Mouse (Mus musculus) limb, embryonic 11.5 days (tissue): ENCODE data around the gene Ptgdr2. TPM values are rescaled to one million over a fixed set of nuclear protein-coding genes. Genes with fewer than 3 reads are reported as not detected.

Source experiments
- ATAC-seq: fragments of 200-750 bp; cut with Nextera tagmentation; 2 replicates; pipeline ENCODE4 v1.8.0; 2017; ENCODE audit warnings: low read depth; ENCODE audit not compliant: insufficient number of reproducible peaks, low FRiP score, low TSS enrichment
- DNase-seq: peaks from one replicate; pipeline ENCODE4 v3.0.0-alpha.2; 2015; ENCODE audit warnings: low spot score
- H3K27ac ChIP-seq: fragments of 300-500 bp; sonication (generic); replicated peaks from 2 replicates; pipeline ENCODE4 v1.5.1; 2014; ENCODE audit warnings: low read depth, mild to moderate bottlenecking, low read length
- H3K27me3 ChIP-seq: fragments of 300-500 bp; sonication (generic); 2 replicates; pipeline ENCODE4 v1.6.1; 2014; ENCODE audit warnings: mild to moderate bottlenecking, low read length, mixed read lengths; ENCODE audit not compliant: control insufficient read depth, insufficient read depth
- H3K36me3 ChIP-seq: fragments of 300-500 bp; sonication (generic); 2 replicates; pipeline ENCODE4 v1.6.1; 2014; ENCODE audit warnings: mild to moderate bottlenecking, low read length, moderate library complexity, mixed read lengths; ENCODE audit not compliant: control insufficient read depth, insufficient read depth
- H3K4me1 ChIP-seq: fragments of 300-500 bp; sonication (generic); 2 replicates; pipeline ENCODE4 v1.6.1; 2014; ENCODE audit warnings: low read length, mixed read lengths; ENCODE audit not compliant: control insufficient read depth, insufficient read depth
- H3K4me2 ChIP-seq: fragments of 300-500 bp; sonication (generic); 2 replicates; pipeline ENCODE4 v1.6.1; 2014; ENCODE audit warnings: low read depth, mild to moderate bottlenecking, moderate library complexity; ENCODE audit not compliant: severe bottlenecking
- H3K4me3 ChIP-seq: fragments of 300-500 bp; sonication (generic); 2 replicates; pipeline ENCODE4 v1.5.1; 2014; ENCODE audit warnings: low read depth, low read length
- H3K9ac ChIP-seq: fragments of 300-500 bp; sonication (generic); 2 replicates; pipeline ENCODE4 v1.6.1; 2014; ENCODE audit warnings: mild to moderate bottlenecking, low read length
- H3K9me3 ChIP-seq: fragments of 300-500 bp; sonication (generic); 2 replicates; pipeline ENCODE4 v1.6.1; 2016; ENCODE audit warnings: low read length; ENCODE audit not compliant: control insufficient read depth
- WGBS: fragments of 180-500 bp; shearing (Covaris S2); extraction: QIAGEN DNeasy Blood & Tissue Kit; methylation state at CpG from one replicate; pipeline ENCODE4 v1.1.7; 2014; 5-methylcytosine and 5-hydroxymethylcytosine counted together
- polyA plus RNA-seq: library from polyadenylated mRNA; unstranded; fragments of >200 nt; fragmentation: Nextera tagmentation; extraction: Ambion mirVana; gene quantifications from 2 replicates; pipeline ENCODE4 v1.2.1, GENCODE M21; 2014

The Ptgdr2 gene
- polyA plus RNA-seq, 1 experiment from 2014 or later, result not detected

DNA sequence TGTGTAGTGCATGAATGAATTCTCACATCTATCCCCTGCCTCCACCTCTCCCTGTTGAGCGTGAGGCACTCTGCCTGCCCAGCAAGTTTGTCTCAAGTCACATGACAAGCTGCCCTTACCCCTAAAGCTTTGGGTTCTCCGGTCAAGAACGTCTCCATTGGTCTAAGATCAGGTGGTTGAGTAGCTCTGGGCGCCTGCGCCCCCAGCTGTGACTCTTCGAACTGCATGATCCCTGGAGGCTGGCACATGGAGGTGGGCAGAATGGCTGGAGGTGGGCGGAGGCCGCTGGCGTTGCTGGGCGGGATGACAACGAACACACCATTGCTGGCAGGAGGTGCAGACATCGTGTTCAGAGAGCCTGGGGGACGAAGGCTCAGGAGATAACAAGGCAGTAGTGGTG lies 47.6 kb downstream of the Ptgdr2 start:
- H3K9me3 ChIP-seq, result no peaks in the 10 kb centered on the region
- DNase-seq (no peak), ATAC-seq (no peak)
- no peak overlapping the region for H3K4me3 ChIP-seq
- H3K36me3 ChIP-seq, result no peaks in the 10 kb centered on the region
- H3K4me1 ChIP-seq, result no peaks in the 10 kb centered on the region
- 78% methylated on average over 13 of the region's 13 CpGs for WGBS
- H3K27ac ChIP-seq, result no peak overlapping the region
- no peak overlapping the region for H3K9ac ChIP-seq
- H3K4me2 ChIP-seq, result no peak overlapping the region
- no peaks in the 10 kb centered on the region for H3K27me3 ChIP-seq

- no peaks in the 10 kb centered on the region for H3K27me3 ChIP-seq
- H3K4me1 ChIP-seq, result no peaks in the 10 kb centered on the region
- no peak overlapping the region for H3K9ac ChIP-seq
- no peak overlapping the region for H3K4me3 ChIP-seq
- no peaks in the 10 kb centered on the region for H3K9me3 ChIP-seq
- ATAC-seq (no peak), DNase-seq (no peak)
- 91% methylated on average over 4 of the region's 4 CpGs for WGBS
- no peak overlapping the region for H3K4me2 ChIP-seq
- no peak overlapping the region for H3K27ac ChIP-seq
- H3K36me3 ChIP-seq, result no peaks in the 10 kb centered on the region
Measured at GRCm38 (mm10) chr19:10985889-10986288, 48.9 kb downstream of the Ptgdr2 start.

DNA sequence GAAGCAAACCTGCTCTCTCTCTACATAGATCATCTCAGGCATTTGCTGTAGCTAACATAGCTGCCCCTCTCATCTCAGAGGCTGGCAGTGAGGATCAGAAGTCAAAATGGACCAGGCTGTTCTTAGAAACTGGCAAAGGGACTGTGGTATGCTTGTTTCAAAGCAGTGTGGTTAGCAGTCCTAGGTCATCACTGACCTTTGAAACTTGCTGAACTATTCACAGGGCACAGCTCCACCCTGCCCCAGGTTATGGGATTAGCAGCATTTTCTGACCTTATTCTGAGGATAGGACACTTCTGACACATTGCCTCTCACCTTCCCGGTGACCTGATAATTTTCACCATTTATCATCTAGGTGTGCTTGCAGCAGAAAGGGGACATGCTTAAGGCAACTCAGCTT lies 51.6 kb downstream of the Ptgdr2 start:
- no peak for DNase-seq
- no peaks in the 10 kb centered on the region for H3K36me3 ChIP-seq
- H3K9ac ChIP-seq, result no peak overlapping the region
- no peaks in the 10 kb centered on the region for H3K4me1 ChIP-seq
- no peak overlapping the region for H3K4me2 ChIP-seq
- WGBS, result 81% methylated on average over 1 of the region's 1 CpGs
- H3K27ac ChIP-seq, result no peak overlapping the region
- no peak overlapping the region for H3K4me3 ChIP-seq
- H3K27me3 ChIP-seq, result no peaks in the 10 kb centered on the region
- no peaks in the 10 kb centered on the region for H3K9me3 ChIP-seq
- ATAC-seq, result no peak

DNA sequence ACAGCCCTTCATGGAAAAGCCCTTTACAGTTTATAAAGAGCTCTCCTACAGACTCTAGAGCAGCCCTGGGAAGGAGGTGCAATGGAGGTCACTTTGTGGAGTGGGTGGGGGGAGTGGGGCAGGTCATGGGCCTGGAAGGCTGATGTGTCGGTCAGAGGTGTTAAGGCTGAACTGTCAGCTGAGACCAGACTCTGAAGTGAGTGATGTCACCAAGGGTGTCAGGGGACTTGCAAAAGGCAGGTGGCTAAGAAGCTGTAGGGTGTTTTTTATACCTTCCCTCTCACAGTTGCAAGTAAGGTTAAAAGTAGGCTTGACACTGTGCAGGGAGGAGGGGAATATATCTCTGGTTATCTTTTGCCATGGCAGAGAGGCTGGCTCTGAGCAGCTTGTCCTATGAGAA lies 53.8 kb downstream of the Ptgdr2 start:
- Histone ChIP-seq H3K9me3 (no peaks in the 10 kb centered on the region), H3K4me3 (no peak overlapping the region), H3K9ac (no peak overlapping the region), H3K4me2 (no peak overlapping the region), H3K27ac (no peak overlapping the region), H3K4me1 (no peaks in the 10 kb centered on the region), H3K36me3 (no peaks in the 10 kb centered on the region), H3K27me3 (no peaks in the 10 kb centered on the region)
- 15% methylated on average over 1 of the region's 1 CpGs for WGBS
- DNase-seq (no peak), ATAC-seq (no peak)

GRCm38 (mm10) chr19:10991911-10992310 lies 55.0 kb downstream of the Ptgdr2 start:
- Histone ChIP-seq H3K27me3 (no peaks in the 10 kb centered on the region), H3K4me1 (no peaks in the 10 kb centered on the region), H3K9ac (no peak overlapping the region), H3K36me3 (no peaks in the 10 kb centered on the region), H3K4me3 (no peak overlapping the region), H3K9me3 (no peaks in the 10 kb centered on the region), H3K27ac (no peak overlapping the region), H3K4me2 (no peak overlapping the region)
- ATAC-seq, result no peak
- DNase-seq, result no peak

Other genes with a start within 250 kb of the Ptgdr2 start
- gene Vps37c, start 248.4 kb upstream of the Ptgdr2 start, polyA plus RNA-seq, result 29.7 and 33.4 TPM in 2 replicates
- not detected in 2 replicates for gene Cd5, start 198.2 kb upstream of the Ptgdr2 start, polyA plus RNA-seq
- gene Cd6, start 107.1 kb upstream of the Ptgdr2 start, polyA plus RNA-seq, result 0.13 and 0.20 TPM in 2 replicates
- gene Slc15a3, start 97.4 kb upstream of the Ptgdr2 start, polyA plus RNA-seq, result 0.15 and 0.16 TPM in 2 replicates
- gene Tmem132a, start 67.2 kb upstream of the Ptgdr2 start, polyA plus RNA-seq, result 87.0 and 89.0 TPM in 2 replicates
- 69.6 and 71.1 TPM in 2 replicates for gene Tmem109, start 55.2 kb upstream of the Ptgdr2 start, polyA plus RNA-seq
- 55.3 and 59.0 TPM in 2 replicates for gene Prpf19, start 41.9 kb upstream of the Ptgdr2 start, polyA plus RNA-seq
- not detected in 2 replicates for gene Zp1, start 16.5 kb upstream of the Ptgdr2 start, polyA plus RNA-seq
- 30.2 and 32.3 TPM in 2 replicates for gene Ccdc86, start 12.1 kb downstream of the Ptgdr2 start, polyA plus RNA-seq
- gene Ms4a10, start 37.5 kb downstream of the Ptgdr2 start, polyA plus RNA-seq, result not detected in 2 replicates
- gene Ms4a15, start 56.1 kb downstream of the Ptgdr2 start, polyA plus RNA-seq, result 0.18 TPM in 1 of 2 replicates, not detected in the other
- gene Ms4a18, start 80.9 kb downstream of the Ptgdr2 start, polyA plus RNA-seq, result not detected in 2 replicates
- gene Ms4a8a, start 143.9 kb downstream of the Ptgdr2 start, polyA plus RNA-seq, result not detected in 2 replicates
- not detected in 2 replicates for gene 1700017D01Rik, start 193.7 kb downstream of the Ptgdr2 start, polyA plus RNA-seq
- not detected in 2 replicates for gene 1700025F22Rik, start 228.2 kb downstream of the Ptgdr2 start, polyA plus RNA-seq